Mouse (Mus musculus) megakaryocyte, embryonic 14.5 days (primary cell): ENCODE data around the gene Rplp1.

Source experiments
- FLI1 ChIP-seq: IDR thresholded peaks from 2 replicates; pipeline ENCODE4 v1.6.1; 2012; ENCODE audit warnings: low read length, inconsistent platforms, mixed read lengths
- GATA1 ChIP-seq: IDR thresholded peaks from 3 replicates; pipeline ENCODE4 v1.6.1; 2012; ENCODE audit warnings: mixed read lengths, low read length, inconsistent platforms, borderline replicate concordance

DNA sequence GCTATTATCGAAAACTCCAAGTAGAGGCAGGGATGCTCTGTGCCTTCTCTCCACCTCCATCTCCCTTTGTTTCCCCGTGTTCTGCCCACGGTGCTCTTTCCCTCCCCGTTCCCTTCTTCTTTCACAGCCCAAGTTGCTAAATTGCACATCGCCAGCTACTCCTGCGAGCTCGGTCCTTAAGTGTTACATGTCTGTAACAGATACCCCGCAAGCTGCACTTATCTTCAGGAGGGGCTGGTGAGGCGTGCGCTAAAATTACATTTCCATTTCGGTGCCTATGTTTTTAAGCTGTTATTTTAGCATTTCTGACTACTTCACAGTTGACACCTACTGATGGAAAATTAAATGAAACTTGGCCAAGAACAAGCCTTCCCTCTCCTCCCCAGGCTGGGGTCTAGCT, 46.7 kb downstream of the Rplp1 start:
- no peak for TF ChIP-seq FLI1
- TF ChIP-seq GATA1, result no peak
